Mouse (Mus musculus): ENCODE results near the gene Mtif2. TPM values are rescaled to one million over a fixed set of nuclear protein-coding genes. Genes with fewer than 3 reads are reported as not detected.
"Not testable (repeated sequence)": the region's sequence is repeated elsewhere in the genome, so short reads cannot be mapped to it uniquely, and the experiment has no call there.

Mtif2 gene
- polyA plus RNA-seq, 1 experiment from 2014 or later: 59.2 TPM

- peaks cover 8% of the 10 kb centered on the region for H3K4me1 ChIP-seq (ENCODE audit: control insufficient read depth, insufficient read depth, low read length)
- peak within 1 kb of the TSS; percentile 74 for H3K4me2 ChIP-seq (ENCODE audit: low read depth, low read length)
- peak within 1 kb of the TSS; percentile 83 for H3K9ac ChIP-seq (ENCODE audit: low read length)
- H3K9me3 ChIP-seq (replicated peaks; ENCODE audit: control insufficient read depth, low read length): peaks cover 4% of the 10 kb centered on the region; the same call in 1 of the 2 replicates
- H3K27me3 ChIP-seq (ENCODE audit: control insufficient read depth, insufficient read depth, low read length): no peaks in the 10 kb centered on the region
- 2% methylated on average over 40 of the region's 40 CpGs for WGBS
- peak; percentile 99 for ATAC-seq (replicated peaks; ENCODE audit: extremely low read depth, insufficient read depth, low FRiP score)
- H3K4me3 ChIP-seq (ENCODE audit: low read length): peak within 1 kb of the TSS; percentile 90
- H3K27ac ChIP-seq (ENCODE audit: low read length): peak within 1 kb of the TSS; percentile 84
- H3K36me3 ChIP-seq (ENCODE audit: control insufficient read depth, insufficient read depth): peaks cover 15% of the 10 kb centered on the region; the same call in 1 of the 2 replicates
Observed at GRCm38 (mm10) chr11:29514682-29515412, 11.4 kb upstream of the Mtif2 start, which contains the start of gene Prorsd1. Gene Prorsd1, minus strand, starts transcription at chr11:29515033.

- Histone ChIP-seq H3K27ac (ENCODE audit: low read length) (no peak overlapping the region), H3K9me3 (replicated peaks; ENCODE audit: control insufficient read depth, low read length) (no peaks in the 10 kb centered on the region), H3K4me3 (ENCODE audit: low read length) (no peak overlapping the region), H3K36me3 (ENCODE audit: control insufficient read depth, insufficient read depth) (peaks cover 49% of the 10 kb centered on the region), H3K4me2 (ENCODE audit: low read depth, low read length) (no peak overlapping the region), H3K4me1 (ENCODE audit: control insufficient read depth, insufficient read depth, low read length) (no peaks in the 10 kb centered on the region), H3K9ac (ENCODE audit: low read length) (no peak overlapping the region), H3K27me3 (ENCODE audit: control insufficient read depth, insufficient read depth, low read length) (no peaks in the 10 kb centered on the region)
- 91% methylated on average over 1 of the region's 1 CpGs for WGBS
- no peak for ATAC-seq (replicated peaks; ENCODE audit: extremely low read depth, insufficient read depth, low FRiP score)
Observed at GRCm38 (mm10) chr11:29538201-29538600, 12.0 kb downstream of the Mtif2 start.

GRCm38 (mm10) chr11:29544225-29544945 lies 18.2 kb downstream of the Mtif2 start:
- Histone ChIP-seq H3K4me1 (ENCODE audit: control insufficient read depth, insufficient read depth, low read length) (peaks cover 12% of the 10 kb centered on the region), H3K27me3 (ENCODE audit: control insufficient read depth, insufficient read depth, low read length) (no peaks in the 10 kb centered on the region), H3K9ac (ENCODE audit: low read length) (no peak overlapping the region), H3K4me3 (ENCODE audit: low read length) (no peak overlapping the region), H3K36me3 (ENCODE audit: control insufficient read depth, insufficient read depth) (peaks cover 32% of the 10 kb centered on the region), H3K4me2 (ENCODE audit: low read depth, low read length) (no peak overlapping the region), H3K9me3 (replicated peaks; ENCODE audit: control insufficient read depth, low read length) (no peaks in the 10 kb centered on the region), H3K27ac (ENCODE audit: low read length) (no peak overlapping the region)
- ATAC-seq (replicated peaks; ENCODE audit: extremely low read depth, insufficient read depth, low FRiP score): no peak
- 90% methylated on average over 3 of the region's 3 CpGs for WGBS

- H3K9me3 ChIP-seq (replicated peaks; ENCODE audit: control insufficient read depth, low read length); H3K4me2 ChIP-seq (ENCODE audit: low read depth, low read length); H3K27me3 ChIP-seq (ENCODE audit: control insufficient read depth, insufficient read depth, low read length); H3K27ac ChIP-seq (ENCODE audit: low read length); ATAC-seq (replicated peaks; ENCODE audit: extremely low read depth, insufficient read depth, low FRiP score); H3K4me3 ChIP-seq (ENCODE audit: low read length); H3K9ac ChIP-seq (ENCODE audit: low read length): not testable (repeated sequence)
- Histone ChIP-seq H3K36me3 (ENCODE audit: control insufficient read depth, insufficient read depth) (peaks cover 31% of the 10 kb centered on the region), H3K4me1 (ENCODE audit: control insufficient read depth, insufficient read depth, low read length) (peaks cover 12% of the 10 kb centered on the region)
- 89% methylated on average over 4 of the region's 4 CpGs for WGBS
Observed at GRCm38 (mm10) chr11:29545150-29545752, 19.0 kb downstream of the Mtif2 start.

- H3K36me3 ChIP-seq (ENCODE audit: control insufficient read depth, insufficient read depth): peaks cover 26% of the 10 kb centered on the region
- peak overlapping the region; percentile 73 for H3K4me2 ChIP-seq (ENCODE audit: low read depth, low read length)
- H3K27me3 ChIP-seq (ENCODE audit: control insufficient read depth, insufficient read depth, low read length); H3K9ac ChIP-seq (ENCODE audit: low read length); ATAC-seq (replicated peaks; ENCODE audit: extremely low read depth, insufficient read depth, low FRiP score); H3K9me3 ChIP-seq (replicated peaks; ENCODE audit: control insufficient read depth, low read length); H3K27ac ChIP-seq (ENCODE audit: low read length): not testable (repeated sequence)
- 85% methylated on average over 2 of the region's 2 CpGs for WGBS
- H3K4me3 ChIP-seq (ENCODE audit: low read length): peak overlapping the region; percentile 90; the same call in 1 of the 2 replicates
- H3K4me1 ChIP-seq (ENCODE audit: control insufficient read depth, insufficient read depth, low read length): peaks cover 12% of the 10 kb centered on the region
Observed at GRCm38 (mm10) chr11:29546297-29546696, 20.1 kb downstream of the Mtif2 start.

- H3K36me3 ChIP-seq (ENCODE audit: control insufficient read depth, insufficient read depth): peaks cover 22% of the 10 kb centered on the region
- H3K9me3 ChIP-seq (replicated peaks; ENCODE audit: control insufficient read depth, low read length): no peaks in the 10 kb centered on the region
- peak overlapping the region; percentile 93 for H3K9ac ChIP-seq (ENCODE audit: low read length)
- 11% methylated on average over 2 of the region's 2 CpGs for WGBS
- H3K4me1 ChIP-seq (ENCODE audit: control insufficient read depth, insufficient read depth, low read length): peaks cover 12% of the 10 kb centered on the region
- ATAC-seq (replicated peaks; ENCODE audit: extremely low read depth, insufficient read depth, low FRiP score): no peak
- H3K4me3 ChIP-seq (ENCODE audit: low read length): peak overlapping the region; percentile 90
- peak overlapping the region; percentile 73 for H3K4me2 ChIP-seq (ENCODE audit: low read depth, low read length)
- H3K27me3 ChIP-seq (ENCODE audit: control insufficient read depth, insufficient read depth, low read length): no peaks in the 10 kb centered on the region
- H3K27ac ChIP-seq (ENCODE audit: low read length): no peak overlapping the region
Observed at GRCm38 (mm10) chr11:29546762-29547161, 20.6 kb downstream of the Mtif2 start.

GRCm38 (mm10) chr11:29547249-29547751 lies 21.1 kb downstream of the Mtif2 start:
- peak overlapping the region; percentile 73 for H3K4me2 ChIP-seq (ENCODE audit: low read depth, low read length)
- H3K9me3 ChIP-seq (replicated peaks; ENCODE audit: control insufficient read depth, low read length): no peaks in the 10 kb centered on the region
- H3K9ac ChIP-seq (ENCODE audit: low read length): peak overlapping the region; percentile 93
- peak overlapping the region; percentile 87 for H3K27ac ChIP-seq (ENCODE audit: low read length)
- no peaks in the 10 kb centered on the region for H3K27me3 ChIP-seq (ENCODE audit: control insufficient read depth, insufficient read depth, low read length)
- WGBS: under 1% methylated on average over 27 of the region's 27 CpGs
- peak; percentile 7; the same call in 1 of the 2 replicates for ATAC-seq (replicated peaks; ENCODE audit: extremely low read depth, insufficient read depth, low FRiP score)
- peak overlapping the region; percentile 90 for H3K4me3 ChIP-seq (ENCODE audit: low read length)
- peaks cover 20% of the 10 kb centered on the region for H3K36me3 ChIP-seq (ENCODE audit: control insufficient read depth, insufficient read depth)
- peaks cover 12% of the 10 kb centered on the region for H3K4me1 ChIP-seq (ENCODE audit: control insufficient read depth, insufficient read depth, low read length)

- H3K9ac ChIP-seq (ENCODE audit: low read length): peak within 1 kb of the TSS; percentile 93
- peak; percentile 95 for ATAC-seq (replicated peaks; ENCODE audit: extremely low read depth, insufficient read depth, low FRiP score)
- peaks cover 20% of the 10 kb centered on the region for H3K36me3 ChIP-seq (ENCODE audit: control insufficient read depth, insufficient read depth)
- peak within 1 kb of the TSS; percentile 90 for H3K4me3 ChIP-seq (ENCODE audit: low read length)
- H3K9me3 ChIP-seq (replicated peaks; ENCODE audit: control insufficient read depth, low read length): no peaks in the 10 kb centered on the region
- H3K27me3 ChIP-seq (ENCODE audit: control insufficient read depth, insufficient read depth, low read length): no peaks in the 10 kb centered on the region
- H3K27ac ChIP-seq (ENCODE audit: low read length): peak within 1 kb of the TSS; percentile 87
- peak within 1 kb of the TSS; percentile 86 for H3K4me2 ChIP-seq (ENCODE audit: low read depth, low read length)
- WGBS: under 1% methylated on average over 46 of the region's 46 CpGs
- H3K4me1 ChIP-seq (ENCODE audit: control insufficient read depth, insufficient read depth, low read length): peaks cover 12% of the 10 kb centered on the region
Observed at GRCm38 (mm10) chr11:29547752-29548503, 21.7 kb downstream of the Mtif2 start, which contains the start of the genes Clhc1 and Rps27a. Gene Clhc1, plus strand, starts transcription at chr11:29547950. Gene Rps27a, minus strand, starts transcription at chr11:29548109.
